8 mouse cellular contexts compared by ENCODE assay signal in the genomic region with DNA sequence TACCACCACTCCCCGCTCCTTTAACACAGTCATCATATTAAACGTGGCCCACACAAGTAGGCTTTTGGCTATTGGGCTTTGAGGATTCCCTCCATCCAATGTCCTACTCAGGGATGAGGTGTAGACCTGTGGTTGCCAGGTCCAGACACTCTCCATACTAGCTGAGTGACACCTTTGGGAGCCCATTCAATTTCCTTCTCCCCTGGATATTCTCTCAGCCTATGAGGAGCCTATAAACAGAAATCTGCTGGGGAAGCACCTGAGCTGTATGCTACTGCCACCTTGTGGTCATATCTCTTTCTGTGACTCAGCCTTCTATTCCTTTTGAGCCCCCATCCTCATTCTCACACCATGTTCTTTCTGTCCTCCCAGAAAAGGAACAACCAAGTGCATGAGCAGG.
A peak's percentile ranks its signal among the peaks of the same experiment; 100 is the strongest.
DNase-seq lines count a peak whose midpoint lies in the region; ATAC-seq lines count a peak whose summit lies in the region.

No protein-coding gene starts in this region.

- ATAC-seq in frontal cortex, adult (ENCODE audit: low TSS enrichment): peak; percentile 60; the same call in 1 of the 2 replicates

- no peak for DNase-seq in frontal cortex, postnatal 36 days (ENCODE audit: low spot score in 2 of 2)
- DNase-seq in 3T3-L1 (ENCODE audit: low read depth, low spot score): peak; percentile 65
- peak; percentile 3 for DNase-seq in c-Kit-positive CD71-positive TER-119-negative erythroid progenitor cells, embryonic 14.5 days (ENCODE audit: low read depth)
- DNase-seq in induced T-regulatory cell, adult 2 months (ENCODE audit: low read depth): peak; percentile 26
- peak; percentile 20 for DNase-seq in retina, adult 2 months (ENCODE audit: low read depth, low spot score)
- DNase-seq in right cerebral cortex, postnatal 25 days: no peak
- DNase-seq in cerebellum, postnatal 36 days: no peak

Comparison
In these comparisons a context has a peak if more than half of its experiments do, and no peak if none do; other contexts are left out.
1. DNase-seq: peak in 3T3-L1 (single experiment), c-Kit-positive CD71-positive TER-119-negative erythroid progenitor cells, embryonic 14.5 days (single experiment), induced T-regulatory cell, adult 2 months (single experiment) and retina, adult 2 months (single experiment); none in frontal cortex, postnatal 36 days (0 of 2), right cerebral cortex, postnatal 25 days (single experiment) and cerebellum, postnatal 36 days (0 of 2).